Mouse (Mus musculus): ENCODE measurements around the gene Ergic3. TPM values are rescaled to one million over a fixed set of nuclear protein-coding genes. Genes with fewer than 3 reads are reported as not detected.

Gene Ergic3
- polyA plus RNA-seq (2012; rRNA removed; ENCODE audit: low replicate concordance), result 195 and 238 TPM in 2 replicates

DNA sequence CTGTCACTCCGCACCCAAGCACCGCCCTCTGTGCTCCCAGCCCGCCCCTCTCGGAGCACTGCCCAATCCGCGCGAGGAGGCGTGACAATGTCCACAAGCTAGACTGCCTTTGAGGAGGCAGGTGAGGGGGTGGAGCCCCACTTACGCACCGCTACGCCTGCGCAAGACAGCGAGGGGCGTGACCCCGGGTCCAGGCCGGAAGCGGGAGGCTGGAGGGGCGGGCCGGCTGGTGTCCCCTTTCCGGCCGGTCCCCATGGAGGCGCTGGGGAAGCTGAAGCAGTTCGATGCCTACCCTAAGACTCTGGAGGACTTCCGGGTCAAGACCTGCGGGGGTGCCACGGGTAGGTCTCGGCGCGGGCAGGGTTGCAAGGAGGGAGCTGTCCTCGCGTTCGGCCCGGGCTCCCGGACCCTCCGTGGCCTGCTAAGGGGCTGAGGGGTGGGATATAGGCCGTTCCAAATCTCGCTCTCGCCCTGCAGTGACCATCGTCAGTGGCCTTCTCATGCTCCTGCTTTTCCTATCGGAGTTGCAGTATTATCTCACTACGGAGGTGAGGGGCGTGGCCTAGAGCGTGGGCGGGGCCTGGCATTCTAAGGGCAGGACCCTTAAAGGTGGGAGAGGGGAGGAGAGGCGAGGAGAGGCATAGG, at the start of gene Ergic3, which contains the start of gene 6430550D23Rik:
Ergic3 (plus strand) TSS at position 158 of the 645 bp plus-strand sequence.
6430550D23Rik (minus strand) TSS at position 90 of the 645 bp plus-strand sequence.

DNA sequence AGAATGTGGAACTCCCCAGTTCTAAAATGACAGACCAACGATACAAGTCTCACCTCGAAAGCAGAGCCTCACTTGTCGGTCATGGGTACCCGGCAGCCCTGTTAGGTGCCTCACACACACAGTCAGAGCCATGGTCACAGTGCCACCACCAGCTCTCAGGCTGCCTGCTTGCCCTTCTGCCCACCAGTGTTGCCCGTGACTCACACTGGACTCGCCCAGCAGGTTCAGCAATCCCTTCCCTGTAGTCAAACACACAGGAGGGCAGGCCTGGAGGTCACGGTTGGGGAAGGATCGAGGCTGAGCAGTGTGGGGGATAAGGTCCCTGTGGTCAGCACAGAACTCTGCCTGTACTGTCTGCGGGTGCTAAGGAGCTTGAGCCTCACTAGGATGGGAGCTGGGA, 45.0 kb downstream of the Ergic3 start, which contains the start of gene Fer1l4:
Fer1l4 (minus strand) TSS at position 132 of the 400 bp plus-strand sequence.

DNA sequence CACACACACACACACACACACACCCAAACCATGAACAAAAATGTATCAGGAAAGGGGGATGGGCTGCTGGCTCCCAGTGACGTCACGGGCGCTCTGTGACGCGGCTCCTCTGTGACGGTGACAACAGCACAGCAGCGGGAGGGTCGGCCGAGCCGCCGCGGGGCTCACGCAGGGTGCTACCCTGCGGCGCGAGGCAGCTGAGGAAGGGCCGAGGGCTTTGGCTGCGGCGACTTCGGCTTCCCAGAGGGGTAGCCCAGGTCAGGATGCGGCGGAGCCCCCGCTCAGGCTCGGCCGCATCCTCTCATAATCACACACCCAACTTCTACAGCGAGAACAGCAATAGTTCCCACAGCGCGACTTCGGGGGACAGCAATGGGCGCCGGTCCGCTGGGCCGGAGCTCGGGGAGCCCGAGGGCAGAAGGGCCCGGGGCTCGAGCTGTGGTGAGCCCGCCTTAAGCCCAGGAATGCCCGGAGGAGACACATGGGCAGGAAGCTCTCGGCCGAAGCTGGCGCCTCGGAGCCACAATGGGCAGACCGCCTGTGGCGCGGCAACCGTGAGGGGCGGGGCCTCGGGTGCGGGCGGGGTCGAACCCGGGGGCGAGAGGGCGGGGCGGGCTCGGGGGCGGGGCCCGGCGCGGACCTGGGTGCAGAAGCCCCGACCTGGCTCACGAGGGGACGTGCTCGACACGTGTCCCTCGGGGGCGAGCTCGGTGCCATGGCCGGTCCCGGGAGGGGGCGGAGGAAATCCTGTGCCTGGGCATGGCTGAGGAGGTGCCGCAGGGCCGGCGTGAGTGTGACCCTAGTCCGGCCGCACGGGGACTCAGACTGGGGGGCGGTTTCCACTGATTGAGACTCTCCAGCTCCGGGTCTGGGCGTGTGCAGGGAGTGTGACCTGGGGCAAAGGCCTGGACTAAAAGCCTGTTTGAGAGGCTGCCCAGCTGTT, 57.5 kb downstream of the Ergic3 start, which contains the start of gene Spag4:
Spag4 (plus strand) TSS at position 77 of the 943 bp plus-strand sequence.

Other genes with a start within 250 kb of the Ergic3 start
- 0.07 and 0.10 TPM in 2 replicates for gene Mmp24, start 232.7 kb upstream of the Ergic3 start, polyA plus RNA-seq (2012; rRNA removed; ENCODE audit: low replicate concordance)
- 70.9 and 110 TPM in 2 replicates for gene BC029722, start 188.6 kb upstream of the Ergic3 start, polyA plus RNA-seq (2012; rRNA removed; ENCODE audit: low replicate concordance)
- 103 and 117 TPM in 2 replicates for gene Eif6, start 181.1 kb upstream of the Ergic3 start, polyA plus RNA-seq (2012; rRNA removed; ENCODE audit: low replicate concordance)
- 0.04 and 0.36 TPM in 2 replicates for gene Fam83c, start 173.2 kb upstream of the Ergic3 start, polyA plus RNA-seq (2012; rRNA removed; ENCODE audit: low replicate concordance)
- 17.9 and 69.2 TPM in 2 replicates for gene Uqcc1, start 77.7 kb upstream of the Ergic3 start, polyA plus RNA-seq (2012; rRNA removed; ENCODE audit: low replicate concordance)
- not detected in 2 replicates for gene Gm15557, start 67.3 kb upstream of the Ergic3 start, polyA plus RNA-seq (2012; rRNA removed; ENCODE audit: low replicate concordance)
- gene Gdf5, start 62.7 kb upstream of the Ergic3 start, polyA plus RNA-seq (2012; rRNA removed; ENCODE audit: low replicate concordance), result 0.63 and 1.0 TPM in 2 replicates
- gene Cep250, start 51.6 kb upstream of the Ergic3 start, polyA plus RNA-seq (2012; rRNA removed; ENCODE audit: low replicate concordance), result 10.2 and 10.8 TPM in 2 replicates
- 2.4 and 6.7 TPM in 2 replicates for gene 6430550D23Rik, start 68 bp upstream of the Ergic3 start, polyA plus RNA-seq (2012; rRNA removed; ENCODE audit: low replicate concordance)
- gene Fer1l4, start 44.9 kb downstream of the Ergic3 start, polyA plus RNA-seq (2012; rRNA removed; ENCODE audit: low replicate concordance), result 6.6 and 7.5 TPM in 2 replicates
- 4.6 and 6.2 TPM in 2 replicates for gene Spag4, start 57.1 kb downstream of the Ergic3 start, polyA plus RNA-seq (2012; rRNA removed; ENCODE audit: low replicate concordance)
- 88.5 and 117 TPM in 2 replicates for gene Cpne1, start 103.9 kb downstream of the Ergic3 start, polyA plus RNA-seq (2012; rRNA removed; ENCODE audit: low replicate concordance)
- 9.4 and 17.0 TPM in 2 replicates for gene Rbm12, start 103.9 kb downstream of the Ergic3 start, polyA plus RNA-seq (2012; rRNA removed; ENCODE audit: low replicate concordance)
- gene Gm28036, start 119.0 kb downstream of the Ergic3 start, polyA plus RNA-seq (2012; rRNA removed; ENCODE audit: low replicate concordance), result 2.4 and 4.8 TPM in 2 replicates
- gene Romo1, start 136.0 kb downstream of the Ergic3 start, polyA plus RNA-seq (2012; rRNA removed; ENCODE audit: low replicate concordance), result 181 and 383 TPM in 2 replicates
- 67.7 and 98.0 TPM in 2 replicates for gene Nfs1, start 136.1 kb downstream of the Ergic3 start, polyA plus RNA-seq (2012; rRNA removed; ENCODE audit: low replicate concordance)
- 34.1 and 83.0 TPM in 2 replicates for gene Rbm39, start 172.2 kb downstream of the Ergic3 start, polyA plus RNA-seq (2012; rRNA removed; ENCODE audit: low replicate concordance)
- 16.7 and 22.2 TPM in 2 replicates for gene Phf20, start 188.4 kb downstream of the Ergic3 start, polyA plus RNA-seq (2012; rRNA removed; ENCODE audit: low replicate concordance)

Measured in mammary gland, adult 2 months (tissue).